10 mouse cellular contexts compared by ENCODE assay signal in genomic region chr13:48962519-48962918, GRCm38 (mm10). TPM values are rescaled to one million over a fixed set of nuclear protein-coding genes. Genes with fewer than 3 reads are reported as not detected.
A peak's percentile ranks its signal among the peaks of the same experiment; 100 is the strongest.
DNase-seq lines count a peak whose midpoint lies in the region; ATAC-seq lines count a peak whose summit lies in the region.
"Had no signal": no experiment of that assay in that cellular context is flagged by ENCODE, and none has a peak within 500 bp of the region (broad histone marks: within the 10 kb centered on the region; RNA-seq: fewer than 3 reads in every experiment).

No protein-coding gene starts in this region.

- H3K36me3 ChIP-seq in hindbrain, embryonic 10.5 days = peaks cover 19% of the 10 kb centered on the region; the same call in 1 of the 2 replicates
- no peaks in the 10 kb centered on the region for H3K36me3 ChIP-seq in hindbrain, embryonic 11.5 days (ENCODE audit: control insufficient read depth, insufficient read depth, low read length)
- H3K36me3 ChIP-seq in heart, embryonic 13.5 days = 0 out of 2 replicates have a peak, but pooled peaks cover 8% of the 10 kb centered on the region
- peaks cover 24% of the 10 kb centered on the region for H3K36me3 ChIP-seq in liver, embryonic 13.5 days
- H3K36me3 ChIP-seq in stomach, embryonic 14.5 days (ENCODE audit: control insufficient read depth, insufficient read depth, low read length) = no peaks in the 10 kb centered on the region; the same call in 1 of the 2 replicates

- 73% methylated on average over 3 of the region's 3 CpGs for WGBS in hindbrain, embryonic 10.5 days
- WGBS in hindbrain, embryonic 11.5 days = 71% methylated on average over 3 of the region's 3 CpGs
- WGBS in heart, embryonic 13.5 days = 47% methylated on average over 3 of the region's 3 CpGs
- WGBS in liver, embryonic 13.5 days (ENCODE audit: insufficient replicate concordance) = 14% methylated on average over 3 of the region's 3 CpGs
- 46% methylated on average over 3 of the region's 3 CpGs for WGBS in stomach, embryonic 14.5 days

- no peak overlapping the region for H3K9ac ChIP-seq in hindbrain, embryonic 11.5 days (ENCODE audit: low read depth, low read length)
- H3K9ac ChIP-seq in heart, embryonic 13.5 days = peak overlapping the region; percentile 38
- peak overlapping the region; percentile 56 for H3K9ac ChIP-seq in liver, embryonic 13.5 days
- H3K9ac ChIP-seq in stomach, embryonic 14.5 days (replicated peaks; ENCODE audit: low read depth, low read length) = no peak overlapping the region

- DNase-seq in hindbrain, embryonic 10.5 days (ENCODE audit: low spot score) = no peak
- no peak for DNase-seq in hindbrain, embryonic 11.5 days (ENCODE audit: low spot score)
- peak; percentile 16 for DNase-seq in liver, embryonic 13.5 days
- no peak for DNase-seq in cerebellum, adult 8-10 months
- no peak for DNase-seq in retina, embryonic 14.5 days (ENCODE audit: low spot score)
- no peak for DNase-seq in thymus, postnatal 36 days
- DNase-seq: adrenal gland, adult 2 months; layer of hippocampus, adult 9-11 months had no signal

- no peak for ATAC-seq in hindbrain, embryonic 11.5 days (ENCODE audit: low FRiP score)
- ATAC-seq in heart, embryonic 13.5 days (ENCODE audit: extremely low read depth, insufficient number of reproducible peaks, low FRiP score, low TSS enrichment) = no peak
- peak; percentile 53 for ATAC-seq in liver, embryonic 13.5 days (ENCODE audit: low read depth)
- ATAC-seq in stomach, embryonic 14.5 days (ENCODE audit: insufficient number of reproducible peaks, insufficient read depth, low FRiP score, low read depth) = peak; percentile 81

- no peak overlapping the region for H3K4me2 ChIP-seq in hindbrain, embryonic 11.5 days (replicated peaks; ENCODE audit: low read depth, low read length)
- H3K4me2 ChIP-seq in heart, embryonic 13.5 days = peak overlapping the region; percentile 19; the same call in 1 of the 2 replicates
- peak overlapping the region; percentile 46 for H3K4me2 ChIP-seq in liver, embryonic 13.5 days
- no peak overlapping the region; the same call in 1 of the 2 replicates for H3K4me2 ChIP-seq in stomach, embryonic 14.5 days (replicated peaks; ENCODE audit: low read depth, low read length)

- no peaks in the 10 kb centered on the region for H3K9me3 ChIP-seq in hindbrain, embryonic 10.5 days
- no peaks in the 10 kb centered on the region for H3K9me3 ChIP-seq in hindbrain, embryonic 11.5 days (ENCODE audit: control insufficient read depth, low read length)
- H3K9me3 ChIP-seq in heart, embryonic 13.5 days = no peaks in the 10 kb centered on the region
- no peaks in the 10 kb centered on the region for H3K9me3 ChIP-seq in liver, embryonic 13.5 days (replicated peaks)
- H3K9me3 ChIP-seq in stomach, embryonic 14.5 days (ENCODE audit: control insufficient read depth, low read depth, low read length) = no peaks in the 10 kb centered on the region

- no peaks in the 10 kb centered on the region for H3K27me3 ChIP-seq in hindbrain, embryonic 10.5 days (ENCODE audit: insufficient read depth, poor library complexity, severe bottlenecking)
- no peaks in the 10 kb centered on the region for H3K27me3 ChIP-seq in hindbrain, embryonic 11.5 days (ENCODE audit: control insufficient read depth, insufficient read depth, low read length)
- H3K27me3 ChIP-seq in heart, embryonic 13.5 days (replicated peaks) = no peaks in the 10 kb centered on the region
- H3K27me3 ChIP-seq in liver, embryonic 13.5 days = no peaks in the 10 kb centered on the region
- H3K27me3 ChIP-seq in stomach, embryonic 14.5 days (ENCODE audit: control insufficient read depth, insufficient read depth, low read length) = no peaks in the 10 kb centered on the region

- 0 out of 2 replicates have a peak overlapping the region, but pooled peaks have one; percentile 8 for H3K27ac ChIP-seq in hindbrain, embryonic 10.5 days
- no peak overlapping the region for H3K27ac ChIP-seq in hindbrain, embryonic 11.5 days (ENCODE audit: low read depth, low read length)
- H3K27ac ChIP-seq in heart, embryonic 13.5 days (replicated peaks) = peak overlapping the region; percentile 20
- peak overlapping the region; percentile 77 for H3K27ac ChIP-seq in liver, embryonic 13.5 days
- H3K27ac ChIP-seq in stomach, embryonic 14.5 days (ENCODE audit: low read length) = peak overlapping the region; percentile 80

- no peak overlapping the region for H3K4me3 ChIP-seq in hindbrain, embryonic 10.5 days
- H3K4me3 ChIP-seq in hindbrain, embryonic 11.5 days (ENCODE audit: low read depth, low read length) = no peak overlapping the region
- no peak overlapping the region for H3K4me3 ChIP-seq in heart, embryonic 13.5 days
- H3K4me3 ChIP-seq in liver, embryonic 13.5 days (replicated peaks) = peak overlapping the region; percentile 22; the same call in 1 of the 2 replicates
- H3K4me3 ChIP-seq in stomach, embryonic 14.5 days (ENCODE audit: low read depth, low read length) = no peak overlapping the region

- H3K4me1 ChIP-seq in hindbrain, embryonic 10.5 days (replicated peaks) = peaks cover 43% of the 10 kb centered on the region
- H3K4me1 ChIP-seq in hindbrain, embryonic 11.5 days (replicated peaks; ENCODE audit: control insufficient read depth, insufficient read depth, low read length) = peaks cover 6% of the 10 kb centered on the region
- peaks cover 74% of the 10 kb centered on the region for H3K4me1 ChIP-seq in heart, embryonic 13.5 days
- peaks cover 79% of the 10 kb centered on the region for H3K4me1 ChIP-seq in liver, embryonic 13.5 days (replicated peaks)
- peaks cover 23% of the 10 kb centered on the region for H3K4me1 ChIP-seq in stomach, embryonic 14.5 days (ENCODE audit: control insufficient read depth, insufficient read depth, low read length)

RNA-seq across cellular contexts. Expression of gene Fam120a, which starts 5.3 kb away (rescaled TPM):
- 11.9 and 13.7 TPM in 2 replicates for polyA plus RNA-seq in hindbrain, embryonic 10.5 days (2016; fragmentation: Nextera tagmentation; extraction: Ambion mirVana)
- 18.7 and 24.9 TPM in 2 replicates for polyA plus RNA-seq in hindbrain, embryonic 11.5 days (2014; fragmentation: Nextera tagmentation; extraction: Ambion mirVana)
- polyA plus RNA-seq in heart, embryonic 13.5 days (2015; fragmentation: Nextera tagmentation; extraction: Ambion mirVana) = 17.2 and 17.8 TPM in 2 replicates
- 16.6 and 17.8 TPM in 2 replicates for polyA plus RNA-seq in liver, embryonic 13.5 days (2015; fragmentation: Nextera tagmentation; extraction: Ambion mirVana)
- polyA plus RNA-seq in stomach, embryonic 14.5 days (2014; fragmentation: Nextera tagmentation; extraction: Ambion mirVana) = 47.3 and 48.1 TPM in 2 replicates

Comparison
In these comparisons a context has a peak if more than half of its experiments do, and no peak if none do; other contexts are left out.
1. ATAC-seq: peak in liver, embryonic 13.5 days (single experiment) and stomach, embryonic 14.5 days (single experiment); none in hindbrain, embryonic 11.5 days (single experiment) and heart, embryonic 13.5 days (single experiment).
2. H3K4me2 ChIP-seq: peak in heart, embryonic 13.5 days (single experiment) and liver, embryonic 13.5 days (single experiment); none in hindbrain, embryonic 11.5 days (single experiment) and stomach, embryonic 14.5 days (single experiment).
3. H3K9ac ChIP-seq: peak in heart, embryonic 13.5 days (single experiment) and liver, embryonic 13.5 days (single experiment); none in hindbrain, embryonic 11.5 days (single experiment) and stomach, embryonic 14.5 days (single experiment).